Mouse (Mus musculus): ENCODE data around the gene Klhl28. TPM values are rescaled to one million over a fixed set of nuclear protein-coding genes. Genes with fewer than 3 reads are reported as not detected.

Klhl28 gene
- polyA plus RNA-seq, 1 experiment from 2014 or later, result 14.1 TPM

DNA sequence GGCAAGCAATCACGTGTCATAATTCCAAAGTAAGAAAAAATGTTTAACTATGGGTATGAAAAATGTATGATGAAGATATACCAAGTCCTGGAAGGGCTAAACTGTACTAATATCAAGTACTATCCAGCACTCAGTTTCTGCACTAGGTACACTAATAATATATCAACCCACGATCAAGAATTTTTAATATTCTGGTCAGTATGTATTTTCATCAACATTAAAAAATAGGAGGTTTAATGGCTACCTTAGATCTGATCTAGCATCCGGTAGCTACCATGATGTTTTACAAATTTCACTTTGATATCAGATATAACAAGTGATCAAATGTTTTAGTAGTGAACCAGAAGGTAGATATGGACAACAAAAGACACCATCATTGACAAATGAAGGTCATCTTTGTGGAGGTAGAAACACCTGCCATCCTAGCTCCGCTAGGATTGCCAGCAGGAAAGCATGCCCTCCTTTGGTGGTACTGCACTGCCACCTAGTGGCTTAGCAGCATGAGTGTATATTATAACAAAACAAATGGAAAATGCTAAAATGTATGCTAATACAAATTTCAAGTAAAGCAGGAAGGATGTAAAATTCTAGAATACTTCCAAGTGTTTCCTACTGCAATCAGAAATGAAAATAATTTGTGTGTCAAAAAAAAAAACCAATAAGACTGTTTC is 68.1 kb downstream of the Klhl28 start:
- WGBS, result 35% methylated on average over 4 of the region's 4 CpGs
- Histone ChIP-seq H3K9ac (ENCODE audit: low read length) (no peak overlapping the region), H3K27me3 (ENCODE audit: control insufficient read depth, insufficient read depth, low read depth, low read length) (no peaks in the 10 kb centered on the region)

More for the DNA sequence above, 68.1 kb downstream of the Klhl28 start:
- no peak overlapping the region for H3K4me3 ChIP-seq (ENCODE audit: low read length)
- H3K36me3 ChIP-seq (ENCODE audit: control insufficient read depth, insufficient read depth, low read length), result no peaks in the 10 kb centered on the region
- H3K9me3 ChIP-seq (ENCODE audit: control insufficient read depth, low read length), result no peaks in the 10 kb centered on the region
- no peak overlapping the region for H3K4me2 ChIP-seq (ENCODE audit: low read depth, low read length)
- ATAC-seq (ENCODE audit: low read depth), result no peak
- H3K27ac ChIP-seq (ENCODE audit: low read length), result no peak overlapping the region
- no peaks in the 10 kb centered on the region for H3K4me1 ChIP-seq (replicated peaks; ENCODE audit: control insufficient read depth, insufficient read depth, low read length)

Other genes starting within 250 kb of the Klhl28 start
- gene Gm527, start 47.6 kb downstream of the Klhl28 start, polyA plus RNA-seq (2015; fragmentation: Nextera tagmentation; extraction: Ambion mirVana), result 1.0 and 1.1 TPM in 2 replicates
- gene Togaram1, start 270 bp upstream of the Klhl28 start, polyA plus RNA-seq (2015; fragmentation: Nextera tagmentation; extraction: Ambion mirVana), result 28.4 and 32.2 TPM in 2 replicates
- gene Prpf39, start 70.8 kb upstream of the Klhl28 start, polyA plus RNA-seq (2015; fragmentation: Nextera tagmentation; extraction: Ambion mirVana), result 50.2 and 51.0 TPM in 2 replicates
- gene Fkbp3, start 108.5 kb upstream of the Klhl28 start, polyA plus RNA-seq (2015; fragmentation: Nextera tagmentation; extraction: Ambion mirVana), result 320 and 349 TPM in 2 replicates
- 6.3 and 7.9 TPM in 2 replicates for gene Fancm, start 110.1 kb upstream of the Klhl28 start, polyA plus RNA-seq (2015; fragmentation: Nextera tagmentation; extraction: Ambion mirVana)
- 58.7 and 66.7 TPM in 2 replicates for gene Mis18bp1, start 207.1 kb upstream of the Klhl28 start, polyA plus RNA-seq (2015; fragmentation: Nextera tagmentation; extraction: Ambion mirVana)

Data from lung, embryonic 16.5 days (tissue).